Mouse (Mus musculus) megakaryocyte, adult 5-6 weeks (primary cell): ENCODE data around the gene Atxn7l1. TPM values are rescaled to one million over a fixed set of nuclear protein-coding genes. Genes with fewer than 3 reads are reported as not detected.

Experiments used
- ATAC-seq: 2 replicates; pipeline ENCODE4 v1.8.0; 2016; ENCODE audit warnings: mild to moderate bottlenecking, inconsistent platforms; ENCODE audit not compliant: poor library complexity, severe bottlenecking
- total RNA-seq, 2 experiments: library from RNA; stranded (forward) in 1 of 2; stranded (reverse) in 1 of 2; fragments of 153-499, 151-499 nt in 1 of 2; fragments of 221-1000, 200-1000 nt in 1 of 2; gene quantifications; 2 replicates each; pipeline versions ENCODE4 v1.2.3 to v1.2.4; 2015 to 2017

Atxn7l1 gene
- total RNA-seq, 2 experiments from 2014 or later: 50.0 to 109 TPM

GRCm38 (mm10) chr12:33313828-33314671 is 166.6 kb downstream of the Atxn7l1 start:
- ATAC-seq: peak; percentile 63

- peak; percentile 73 for ATAC-seq
These were observed 167.6 kb downstream of the Atxn7l1 start for GRCm38 (mm10) chr12:33314924-33315643.

GRCm38 (mm10) chr12:33315804-33316203 is 168.3 kb downstream of the Atxn7l1 start:
- peak; percentile 37 for ATAC-seq

GRCm38 (mm10) chr12:33317792-33318530 is 170.5 kb downstream of the Atxn7l1 start:
- ATAC-seq: no peak

GRCm38 (mm10) chr12:33322547-33322946 is 175.1 kb downstream of the Atxn7l1 start:
- no peak for ATAC-seq

GRCm38 (mm10) chr12:33323821-33324220 is 176.3 kb downstream of the Atxn7l1 start:
- ATAC-seq: no peak

GRCm38 (mm10) chr12:33325424-33325823 is 177.9 kb downstream of the Atxn7l1 start:
- ATAC-seq: no peak

GRCm38 (mm10) chr12:33332046-33332445 is 184.6 kb downstream of the Atxn7l1 start:
- ATAC-seq: peak; percentile 77

GRCm38 (mm10) chr12:33332796-33333195 is 185.3 kb downstream of the Atxn7l1 start:
- ATAC-seq: no peak

- ATAC-seq: peak; percentile 80
These were observed 186.4 kb downstream of the Atxn7l1 start for GRCm38 (mm10) chr12:33333914-33334313.

GRCm38 (mm10) chr12:33334511-33334910 is 187.0 kb downstream of the Atxn7l1 start:
- no peak for ATAC-seq

GRCm38 (mm10) chr12:33334951-33335350 is 187.5 kb downstream of the Atxn7l1 start:
- no peak for ATAC-seq

- ATAC-seq: no peak
These were observed 187.9 kb downstream of the Atxn7l1 start for GRCm38 (mm10) chr12:33335410-33335809.

GRCm38 (mm10) chr12:33336561-33337125 is 189.2 kb downstream of the Atxn7l1 start:
- ATAC-seq: no peak

GRCm38 (mm10) chr12:33337289-33337688 is 189.8 kb downstream of the Atxn7l1 start:
- ATAC-seq: no peak

- no peak for ATAC-seq
These were observed 190.7 kb downstream of the Atxn7l1 start for GRCm38 (mm10) chr12:33338170-33338569.

- no peak for ATAC-seq
These were observed 192.3 kb downstream of the Atxn7l1 start for GRCm38 (mm10) chr12:33339822-33340221.

GRCm38 (mm10) chr12:33340698-33341097 is 193.2 kb downstream of the Atxn7l1 start:
- ATAC-seq: no peak

- no peak for ATAC-seq
These were observed 193.9 kb downstream of the Atxn7l1 start for GRCm38 (mm10) chr12:33341351-33341892.

- no peak for ATAC-seq
These were observed 197.7 kb downstream of the Atxn7l1 start for GRCm38 (mm10) chr12:33344970-33345772.
